Mouse (Mus musculus) ES-CJ7 (cell line): ENCODE results near the gene Ankrd35.
"Not testable (repeated sequence)": the region's sequence is repeated elsewhere in the genome, so short reads cannot be mapped to it uniquely, and the experiment has no call there.

Experiments
- DNase-seq: peaks from one replicate; pipeline ENCODE4 v3.0.0; 2011; ENCODE audit warnings: low read depth, low spot score

Gene Ankrd35

GRCm38 (mm10) chr3:96671519-96671918 is 1.6 kb downstream of the Ankrd35 start:
- DNase-seq: no peak

GRCm38 (mm10) chr3:96673514-96673913 is 3.6 kb downstream of the Ankrd35 start:
- DNase-seq: no peak

- DNase-seq: peak; percentile 59
Measured at GRCm38 (mm10) chr3:96674442-96674841, 4.5 kb downstream of the Ankrd35 start.

DNA sequence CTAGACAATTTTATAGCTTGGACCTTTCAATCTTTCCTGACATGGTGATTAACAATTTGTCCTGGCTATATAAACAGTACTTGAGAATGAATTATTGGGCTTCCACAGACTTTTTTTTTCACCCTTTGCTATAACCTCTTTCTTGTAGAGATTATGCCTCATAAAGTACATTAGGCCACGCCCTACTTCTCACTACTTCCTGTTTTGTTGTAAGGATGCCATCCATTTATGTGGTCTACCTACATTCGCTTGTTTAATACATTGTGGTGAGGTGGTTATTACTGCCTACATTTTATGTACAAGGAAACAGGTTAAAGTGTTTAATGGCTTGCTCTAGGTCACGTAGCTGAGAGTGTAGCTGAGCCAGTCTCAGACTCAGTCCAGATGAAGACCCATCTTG is 5.2 kb downstream of the Ankrd35 start:
- no peak for DNase-seq

GRCm38 (mm10) chr3:96675690-96676089 is 5.8 kb downstream of the Ankrd35 start:
- DNase-seq: peak; percentile 99

DNA sequence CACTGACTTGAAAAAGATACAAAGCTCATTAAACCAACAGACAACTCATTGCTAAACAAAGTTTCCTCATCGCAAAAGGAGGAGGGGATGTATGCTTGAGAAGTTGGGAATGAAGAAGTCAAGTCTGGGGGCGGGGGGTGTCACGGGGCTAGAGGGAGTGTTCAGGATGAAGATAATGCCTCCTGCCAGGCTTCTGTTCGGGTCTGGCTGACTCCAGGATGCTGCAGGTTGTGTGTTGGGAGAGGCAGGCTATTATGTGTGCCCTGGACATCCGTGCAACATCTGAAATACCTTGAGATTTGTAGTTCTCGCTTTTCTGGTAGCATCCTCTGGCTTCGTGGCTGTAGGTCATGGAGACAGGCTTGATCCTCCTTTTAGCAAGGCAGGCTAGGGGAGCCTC is 8.5 kb downstream of the Ankrd35 start:
- DNase-seq: no peak

DNA sequence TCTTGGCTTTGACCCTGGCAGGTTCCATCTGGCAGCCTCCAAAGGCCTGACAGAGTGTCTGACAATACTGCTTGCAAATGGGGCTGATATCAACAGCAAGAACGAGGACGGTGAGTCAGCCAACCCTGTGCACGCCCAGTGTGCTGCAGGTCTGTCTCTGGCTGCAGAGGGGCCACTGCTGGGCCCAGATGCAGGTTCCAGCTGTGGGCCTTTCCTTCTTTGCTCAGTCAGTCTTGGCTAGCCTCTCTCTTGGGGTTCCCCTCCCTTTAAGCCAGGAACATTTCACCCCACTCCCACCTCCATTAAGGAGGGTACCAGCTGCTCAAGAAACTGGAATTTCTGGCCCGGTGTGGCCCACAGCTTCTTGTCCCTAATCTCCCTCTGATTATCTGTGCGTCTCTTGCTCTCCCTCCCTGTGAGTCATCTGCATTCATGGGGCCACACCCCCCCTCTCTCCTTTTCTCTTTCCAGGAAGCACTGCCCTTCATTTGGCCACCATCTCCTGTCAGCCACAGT is 9.3 kb downstream of the Ankrd35 start:
- DNase-seq: peak; percentile 69

DNA sequence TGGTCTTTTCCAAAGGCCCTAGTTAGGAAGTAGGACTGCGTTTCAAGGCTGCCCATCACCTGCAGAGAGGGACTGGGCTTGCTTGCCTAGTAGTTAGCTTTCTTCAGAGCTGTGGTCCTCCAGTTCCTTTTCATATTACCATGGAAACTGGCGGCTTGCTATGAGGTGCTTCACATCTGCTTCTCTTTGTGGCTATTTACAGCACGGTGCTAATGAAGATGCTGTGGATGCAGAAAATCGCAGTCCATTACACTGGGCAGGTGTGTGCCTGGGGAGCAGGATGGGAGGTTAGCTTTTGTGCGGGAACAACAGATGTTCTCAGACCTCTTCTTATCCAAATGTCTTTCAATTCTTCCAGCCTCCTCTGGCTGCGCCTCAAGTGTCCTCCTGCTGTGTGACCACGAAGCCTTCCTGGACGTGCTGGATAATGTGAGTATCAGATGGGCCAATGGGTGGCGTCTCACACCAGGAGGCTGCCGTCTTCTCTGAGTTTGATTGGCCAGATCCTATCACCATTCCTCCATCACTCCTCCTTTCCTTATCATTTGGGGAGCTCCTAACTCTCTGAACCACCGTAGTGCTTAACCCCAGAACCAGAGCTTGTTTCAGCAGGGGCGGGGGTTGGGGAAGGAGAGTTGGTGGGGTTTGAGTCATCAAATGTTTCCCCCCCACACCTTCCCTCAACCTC is 10.5 kb downstream of the Ankrd35 start:
- DNase-seq: no peak

GRCm38 (mm10) chr3:96683496-96683895 is 13.6 kb downstream of the Ankrd35 start:
- no peak for DNase-seq

DNA sequence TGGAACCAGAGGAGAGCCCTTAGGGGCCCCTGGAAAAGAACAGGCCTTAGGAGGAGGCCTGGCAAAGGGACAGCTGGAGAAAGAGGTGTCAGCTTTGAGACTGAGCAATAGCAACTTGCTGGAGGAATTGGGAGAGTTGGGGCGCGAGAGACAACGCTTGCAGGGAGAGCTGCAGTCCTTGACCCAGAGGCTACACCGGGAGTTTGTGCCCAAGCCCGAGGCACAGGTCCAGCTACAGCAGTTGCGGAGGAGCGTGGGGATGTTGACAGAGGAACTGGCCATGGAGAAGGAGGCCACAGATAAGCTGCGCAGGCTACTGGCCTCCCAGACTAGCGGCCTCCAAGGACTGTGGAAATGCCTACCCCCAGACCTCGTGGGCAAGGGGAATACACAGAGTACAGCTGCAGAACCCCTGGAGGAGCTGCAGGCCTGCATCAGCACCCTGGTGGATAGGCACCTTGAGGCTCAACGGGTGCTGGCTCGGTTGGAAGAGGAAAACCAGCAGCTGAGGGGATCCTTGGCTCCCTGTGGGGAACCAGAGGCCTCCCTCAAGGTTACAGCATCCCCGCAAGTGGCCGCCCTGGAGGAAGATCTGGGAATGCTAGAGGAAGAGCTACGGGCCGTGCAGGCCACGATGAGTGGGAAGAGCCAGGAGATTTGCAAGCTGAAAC is 14.4 kb downstream of the Ankrd35 start:
- DNase-seq: no peak

- no peak for DNase-seq
Measured at GRCm38 (mm10) chr3:96684822-96685156, 14.9 kb downstream of the Ankrd35 start.

- not testable (repeated sequence) for DNase-seq
Measured at GRCm38 (mm10) chr3:96686057-96686456, 16.1 kb downstream of the Ankrd35 start.

GRCm38 (mm10) chr3:96688854-96689253 is 18.9 kb downstream of the Ankrd35 start:
- DNase-seq: no peak

GRCm38 (mm10) chr3:96690298-96690697 is 20.4 kb downstream of the Ankrd35 start:
- peak; percentile 46 for DNase-seq

- peak; percentile 78 for DNase-seq
Measured at GRCm38 (mm10) chr3:96692506-96692905, 22.6 kb downstream of the Ankrd35 start.

DNA sequence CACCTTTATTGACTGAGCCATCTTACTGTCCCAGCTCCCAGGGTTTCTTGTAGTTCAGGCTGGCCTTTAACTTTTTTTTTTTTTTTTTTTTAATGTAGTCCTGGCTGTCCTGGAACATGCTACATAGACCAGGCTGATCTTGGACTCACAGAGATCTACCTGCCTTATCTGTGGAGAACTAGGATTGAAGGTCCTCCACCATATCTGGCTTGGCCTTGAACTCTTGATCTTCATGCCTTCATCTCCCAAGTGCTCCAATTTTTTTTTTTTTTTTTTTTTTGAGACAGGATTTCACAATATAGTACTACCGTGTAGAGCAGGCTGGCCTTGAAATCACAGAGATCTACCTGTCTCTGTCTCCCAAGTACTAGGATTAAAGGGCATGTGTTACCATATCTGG is 23.6 kb downstream of the Ankrd35 start:
- no peak for DNase-seq

- peak; percentile 82 for DNase-seq
Measured at GRCm38 (mm10) chr3:96696198-96696765, 26.4 kb downstream of the Ankrd35 start, which contains the start of gene Pias3. Gene Pias3, plus strand, starts transcription at chr3:96696384.

DNA sequence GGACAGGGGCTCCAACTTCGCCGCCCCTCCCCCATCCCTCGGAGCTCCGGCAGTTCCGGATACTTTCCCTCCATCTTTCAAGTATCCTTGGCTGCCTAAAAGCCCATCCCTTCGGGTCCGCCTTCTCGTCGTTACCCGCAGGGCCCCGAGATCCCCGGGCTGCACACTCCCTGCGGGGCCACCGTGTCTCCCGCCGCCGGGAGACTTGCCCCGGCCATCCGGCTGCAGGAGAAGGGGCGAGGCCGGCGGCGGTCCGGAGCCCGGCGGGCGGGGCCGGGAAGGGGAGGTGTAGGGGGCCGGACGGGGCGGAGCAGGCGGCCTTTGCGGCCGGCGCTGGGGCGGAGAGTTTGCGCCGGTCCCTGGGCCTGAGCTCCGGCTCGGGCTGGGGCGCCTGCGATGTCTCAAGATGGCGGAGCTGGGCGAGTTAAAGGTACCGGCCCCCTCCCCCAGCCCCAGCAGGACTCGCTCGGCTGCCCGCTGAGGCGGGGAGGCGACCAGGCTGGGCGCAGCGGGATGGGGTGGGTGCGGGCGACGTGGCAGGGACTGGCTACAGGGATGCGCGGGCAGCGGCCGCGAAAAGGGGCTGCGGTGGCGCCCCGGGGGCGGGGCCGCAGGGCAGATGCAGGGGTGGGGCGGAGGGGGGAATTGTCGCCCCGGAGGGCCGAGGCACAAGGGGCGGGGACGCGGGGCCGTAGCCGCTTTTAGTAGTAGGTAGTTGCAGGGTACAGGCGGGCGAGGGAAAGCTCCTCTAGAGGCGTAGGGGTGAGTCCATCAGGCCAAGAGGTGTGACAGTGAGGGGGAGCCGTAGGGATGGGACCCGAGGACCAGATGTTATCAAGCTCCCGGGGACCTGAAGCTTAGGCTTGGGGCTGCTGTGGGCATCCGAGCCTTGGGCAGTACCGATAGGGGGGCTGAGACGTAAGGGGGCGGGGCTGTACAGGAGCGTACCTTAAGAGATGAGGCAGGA is 27.1 kb downstream of the Ankrd35 start:
- DNase-seq: peak; percentile 88

DNA sequence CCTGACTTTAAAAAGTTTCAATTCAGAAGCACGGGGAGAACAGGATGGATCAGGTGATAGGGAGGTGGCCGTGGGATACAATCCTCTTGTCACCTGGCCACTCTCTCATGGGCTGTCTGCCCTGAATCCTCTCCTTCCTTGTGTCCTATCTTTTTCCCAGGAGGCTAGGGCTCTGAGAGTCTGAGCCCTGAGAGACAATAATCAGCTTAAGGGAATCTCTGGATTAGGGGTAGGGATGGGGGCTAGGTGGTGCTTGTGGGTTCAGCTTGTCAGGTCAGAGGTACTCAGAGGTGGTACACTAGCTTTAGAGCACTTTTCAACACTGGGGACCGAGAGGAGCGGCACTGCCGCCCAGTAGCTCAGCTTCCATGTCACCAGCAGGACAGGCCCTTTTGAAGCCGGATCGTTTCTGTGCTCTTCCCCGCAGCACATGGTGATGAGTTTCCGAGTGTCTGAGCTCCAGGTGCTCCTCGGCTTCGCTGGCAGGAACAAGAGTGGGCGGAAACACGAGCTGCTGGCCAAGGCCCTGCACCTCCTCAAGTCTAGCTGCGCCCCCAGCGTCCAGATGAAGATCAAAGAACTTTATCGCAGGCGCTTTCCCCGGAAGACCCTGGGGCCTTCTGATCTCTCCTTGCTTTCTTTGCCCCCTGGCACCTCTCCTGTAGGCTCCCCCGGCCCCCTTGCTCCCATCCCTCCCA is 29.2 kb downstream of the Ankrd35 start:
- DNase-seq: no peak

DNA sequence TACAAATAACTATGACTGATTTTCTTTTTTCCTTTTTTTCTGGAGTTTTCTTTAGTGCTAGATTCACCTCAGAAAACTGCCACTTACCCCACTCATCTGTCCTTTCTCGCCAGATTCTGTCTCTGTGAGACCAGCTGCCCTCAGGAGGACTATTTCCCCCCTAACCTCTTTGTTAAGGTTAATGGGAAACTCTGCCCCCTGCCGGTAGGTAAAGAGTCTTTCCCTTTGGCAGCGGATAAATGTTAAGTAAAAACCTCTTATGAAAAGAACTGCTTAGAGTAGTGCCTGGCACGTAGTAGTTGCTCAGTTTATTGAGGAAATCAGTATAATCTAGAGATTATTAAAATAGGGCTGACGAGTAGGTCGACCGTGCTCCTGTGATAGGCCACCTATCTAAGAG is 30.4 kb downstream of the Ankrd35 start:
- DNase-seq: peak; percentile 58

DNA sequence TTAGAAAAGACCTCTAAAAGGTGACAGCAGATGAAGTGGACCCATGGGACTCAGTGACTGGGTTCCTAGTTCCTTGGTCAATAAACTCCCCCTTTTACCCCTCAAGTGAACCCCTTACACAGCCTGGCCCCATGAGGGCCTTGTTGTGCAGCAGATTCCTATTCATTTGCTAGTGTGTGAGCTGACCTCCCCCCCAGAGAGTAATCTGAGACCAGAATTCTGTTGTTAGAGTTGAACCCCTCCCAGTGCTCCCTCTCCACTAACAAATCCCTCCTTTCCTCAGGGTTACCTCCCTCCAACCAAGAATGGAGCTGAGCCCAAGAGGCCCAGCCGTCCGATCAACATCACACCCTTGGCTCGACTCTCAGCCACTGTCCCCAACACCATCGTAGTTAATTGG is 31.1 kb downstream of the Ankrd35 start:
- no peak for DNase-seq
